Mouse (Mus musculus) brain, embryonic 18.5 days (tissue): ENCODE measurements around the gene Decr2.
A peak's percentile ranks its signal among the peaks of the same experiment; 100 is the strongest.
"Not testable (repeated sequence)": the region's sequence is repeated elsewhere in the genome, so short reads cannot be mapped to it uniquely, and the experiment has no call there.

Experiments
- DNase-seq: peaks from one replicate; pipeline ENCODE4 v3.0.0-alpha.2; 2012; ENCODE audit warnings: low read depth, low spot score

Decr2 gene

DNA sequence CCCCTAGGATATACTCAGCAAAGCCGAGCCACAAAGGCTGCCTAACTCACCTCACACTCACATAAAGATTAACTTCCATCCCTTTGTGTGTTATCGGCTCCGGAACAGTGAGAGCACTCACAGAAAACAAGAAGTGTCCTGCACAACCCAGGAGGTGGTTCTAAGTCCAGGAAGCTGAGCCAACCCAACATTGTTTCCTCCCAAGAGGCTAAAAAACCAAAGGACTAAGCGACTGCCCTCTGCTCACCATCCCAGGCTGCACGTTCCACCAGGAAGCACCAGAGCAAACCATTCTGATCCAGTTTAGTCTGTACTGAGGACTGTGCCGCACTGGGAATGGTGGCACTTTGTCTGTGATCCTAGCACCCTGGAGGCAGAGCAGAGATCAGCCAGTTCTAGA lies 25.2 kb downstream of the Decr2 start:
- DNase-seq = no peak

DNA sequence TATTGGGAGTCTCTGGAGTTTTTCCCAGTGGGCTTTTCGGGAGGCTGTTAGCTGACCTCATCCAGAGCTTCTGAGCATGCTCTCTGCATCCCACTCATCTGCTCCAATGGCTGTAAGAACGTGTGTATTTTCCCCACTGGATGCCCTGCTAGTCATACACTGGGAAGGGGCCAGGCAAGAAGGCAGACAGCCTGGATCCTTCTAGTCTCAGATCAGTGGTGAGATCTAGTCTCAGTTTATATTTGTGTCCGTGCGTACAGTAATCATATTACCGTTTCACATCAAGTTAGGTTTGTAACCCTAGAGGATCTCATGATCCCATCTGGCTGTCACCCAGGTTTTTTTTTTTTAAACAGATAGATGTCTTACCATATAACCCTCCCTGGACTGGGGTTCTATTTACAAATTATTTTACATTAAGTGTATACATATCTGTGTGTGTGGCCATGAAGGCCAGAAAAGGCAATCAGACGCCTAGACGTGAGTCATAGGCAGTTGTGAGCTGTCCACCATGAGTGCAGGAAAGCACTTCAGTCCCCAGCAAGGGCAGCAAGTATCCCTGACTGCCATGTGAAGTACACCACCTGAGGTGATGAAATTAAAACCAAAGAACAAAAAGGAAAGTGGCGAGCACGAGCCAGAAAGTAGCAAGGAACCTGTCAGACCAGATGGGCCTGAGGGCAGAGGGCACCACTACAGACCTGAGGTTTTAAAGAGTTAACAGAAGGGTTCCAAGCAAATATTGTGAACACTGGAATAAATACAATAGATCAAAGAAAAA lies 32.2 kb downstream of the Decr2 start:
- DNase-seq = no peak

DNA sequence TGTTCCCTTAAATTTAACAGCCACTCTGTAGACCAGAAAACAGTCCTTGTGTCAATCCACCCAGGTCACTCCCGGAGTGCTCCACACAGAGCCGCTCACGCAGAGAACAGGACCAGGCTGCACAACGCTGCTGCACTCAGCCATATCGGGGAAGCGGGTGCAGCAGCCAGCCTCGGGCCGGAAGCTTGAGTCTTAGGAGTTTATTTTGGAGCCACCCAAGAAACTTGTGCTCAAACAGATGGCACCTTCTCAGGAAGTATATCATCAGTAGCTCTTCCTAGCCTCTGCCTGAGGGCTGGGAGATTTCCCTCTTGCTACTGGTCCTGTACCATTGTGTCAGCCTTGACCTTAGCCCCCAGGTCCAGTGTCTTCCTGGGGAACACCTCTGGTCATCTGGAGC lies 32.9 kb downstream of the Decr2 start:
- DNase-seq = no peak

DNA sequence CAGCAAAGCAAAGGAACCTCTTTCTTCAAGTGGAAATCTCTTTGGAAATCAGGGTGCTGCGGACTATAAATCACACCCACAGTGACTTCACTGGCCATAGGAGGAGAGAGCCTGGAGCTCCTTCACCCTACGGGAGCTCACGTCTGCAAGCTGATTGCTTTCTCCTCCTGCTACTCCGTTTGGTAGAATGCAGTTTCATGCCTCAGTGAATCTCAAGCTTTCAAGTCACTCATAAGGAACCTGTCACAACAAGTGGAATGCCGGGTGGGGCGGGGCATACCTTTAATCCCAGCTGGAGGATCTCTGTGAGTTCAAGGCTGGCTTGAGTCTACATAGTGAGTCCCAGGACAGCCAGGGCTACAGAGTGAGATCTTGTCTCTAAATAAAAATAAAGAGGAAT lies 35.0 kb downstream of the Decr2 start:
- no peak for DNase-seq

DNA sequence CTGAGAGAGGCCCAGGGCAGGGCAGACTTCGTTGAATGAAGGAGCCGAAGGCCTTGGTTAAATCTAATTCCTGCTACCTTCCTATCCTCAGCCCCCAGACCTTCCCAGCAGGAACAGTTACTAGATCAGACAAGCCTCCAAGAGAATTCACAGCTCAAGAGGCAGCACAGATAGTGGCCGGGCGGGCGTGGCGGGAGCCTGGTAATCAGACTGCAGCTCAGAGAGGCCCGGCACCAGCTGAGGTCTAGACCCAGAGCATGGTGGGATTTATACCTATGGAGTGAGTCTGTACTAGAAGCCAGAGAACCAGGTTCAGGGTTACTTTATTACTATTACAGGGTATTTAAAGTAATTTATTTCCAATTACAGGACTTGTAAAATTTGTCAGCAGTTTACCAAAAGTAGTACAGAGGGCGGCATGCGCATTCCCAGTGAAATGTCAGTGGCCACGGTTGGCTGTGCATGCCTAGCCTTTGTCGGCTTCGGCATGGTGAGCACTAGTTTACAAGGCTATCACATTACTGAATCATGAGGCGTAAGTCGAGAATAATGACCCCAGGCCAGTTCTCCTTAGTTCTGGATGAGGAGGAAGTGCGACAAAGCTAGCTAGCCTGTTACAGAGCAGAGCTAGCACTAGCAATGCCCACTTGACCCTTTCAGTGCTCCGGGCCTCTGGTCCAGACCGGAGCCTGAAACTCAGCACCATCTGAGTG lies 35.8 kb downstream of the Decr2 start:
- DNase-seq = no peak

DNA sequence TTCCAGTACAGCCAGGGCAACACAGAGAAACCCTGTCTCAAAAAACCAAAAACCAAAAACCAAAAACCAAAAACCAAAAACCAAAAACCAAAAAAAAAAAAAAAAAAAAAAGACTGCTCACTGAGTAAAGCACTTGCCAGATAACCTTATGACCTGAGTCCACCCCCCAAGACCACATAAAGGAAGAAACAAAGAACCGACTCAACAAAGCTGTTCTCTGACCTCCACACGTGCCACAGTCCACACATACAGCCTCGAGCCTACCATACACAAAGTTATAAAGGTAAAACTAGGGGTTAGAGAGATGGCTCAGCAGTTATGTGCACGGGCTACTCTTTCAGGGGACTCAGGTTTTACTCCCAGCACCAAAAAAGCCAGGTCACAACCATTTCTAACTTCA lies 37.4 kb downstream of the Decr2 start:
- no peak for DNase-seq

DNA sequence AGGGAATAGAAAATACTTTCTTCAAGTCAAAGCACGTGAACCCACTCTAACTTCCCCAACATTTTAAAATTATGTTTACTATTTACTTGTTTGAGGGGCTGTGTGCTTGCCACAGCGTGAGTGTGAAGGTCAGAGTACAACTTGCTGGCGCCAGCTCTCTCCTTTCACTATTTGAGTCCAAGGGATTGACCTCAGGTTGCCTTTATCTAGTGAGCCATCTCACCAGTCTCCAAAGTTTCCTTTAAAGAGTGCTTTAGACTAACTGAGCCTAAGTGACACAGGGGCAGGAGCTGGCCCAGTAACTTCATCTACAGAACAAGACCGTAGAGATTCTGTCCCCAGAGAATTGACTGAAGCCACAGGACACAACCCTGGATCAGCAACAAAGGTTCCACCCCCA lies 38.1 kb downstream of the Decr2 start:
- no peak for DNase-seq

DNA sequence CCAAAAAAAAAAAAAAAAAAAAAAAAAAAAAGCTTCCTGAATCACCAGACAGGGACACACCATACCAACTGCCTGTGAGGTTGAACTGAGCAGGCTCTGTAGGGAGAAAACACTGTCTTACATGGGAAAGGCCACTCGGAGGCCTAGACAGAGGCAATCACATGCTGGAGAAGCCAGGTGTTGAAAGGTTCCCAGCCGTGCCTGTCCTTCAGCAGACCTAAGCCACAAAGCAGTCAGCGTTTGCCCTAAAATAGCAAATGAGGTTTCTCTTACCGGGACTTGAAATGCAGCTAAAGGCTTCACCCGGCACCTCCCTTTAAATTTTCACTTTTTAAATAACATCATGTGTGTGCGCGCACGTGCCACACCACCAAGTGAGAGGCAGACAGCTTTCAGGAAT lies 42.0 kb downstream of the Decr2 start:
- DNase-seq = no peak

DNA sequence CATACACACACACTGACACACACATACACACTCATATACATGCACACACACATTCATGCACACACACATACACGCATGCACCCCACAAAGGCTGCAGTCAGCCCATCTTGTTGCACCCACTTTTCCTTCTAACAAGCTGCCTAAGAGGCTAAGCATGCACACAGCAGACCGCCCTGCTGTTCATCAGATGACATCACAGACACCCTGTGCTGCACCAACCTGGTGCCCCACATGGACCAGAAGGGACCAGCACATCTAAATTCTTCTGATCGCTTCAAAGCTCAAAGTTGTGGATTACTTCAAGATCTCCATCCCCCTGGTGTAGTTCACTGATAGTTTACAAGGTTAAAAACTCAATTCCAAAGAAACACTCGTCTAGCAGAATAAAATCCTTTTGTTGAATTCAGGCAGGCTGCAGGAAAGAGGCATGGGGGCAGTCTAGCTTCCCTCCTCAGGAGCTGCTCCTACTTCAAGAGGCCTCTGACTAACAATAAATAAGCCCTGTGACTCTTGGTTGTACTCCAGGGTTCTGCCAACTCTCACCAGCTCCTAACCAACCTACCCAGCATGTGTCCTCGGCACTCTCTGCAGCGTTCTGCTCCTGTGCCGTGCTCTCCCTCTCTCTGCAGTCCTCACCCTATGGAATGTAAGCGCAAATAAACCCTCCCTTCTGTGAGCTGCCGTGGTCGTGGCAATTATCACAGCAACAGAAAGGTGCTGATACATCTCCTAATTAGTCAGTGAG lies 43.7 kb downstream of the Decr2 start:
- DNase-seq = no peak

DNA sequence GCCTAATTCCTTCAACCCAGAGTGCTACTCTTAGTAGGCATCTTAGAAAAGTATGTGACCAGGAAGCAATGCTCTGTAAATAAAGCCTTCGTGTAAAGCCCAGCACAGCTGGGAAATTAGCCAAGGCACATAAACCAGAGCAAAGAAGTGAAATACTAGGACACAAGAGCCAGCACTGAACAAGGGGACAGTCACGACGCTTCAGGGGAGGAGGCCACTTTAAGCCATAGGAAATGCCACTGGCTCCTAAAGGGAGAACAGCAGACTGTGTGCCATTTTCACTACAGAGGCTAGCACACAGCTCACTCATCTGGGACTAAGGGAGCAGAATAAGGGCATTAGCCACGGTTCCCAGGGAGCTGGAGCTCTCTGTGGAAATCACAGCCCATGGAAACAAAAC lies 44.9 kb downstream of the Decr2 start:
- no peak for DNase-seq

DNA sequence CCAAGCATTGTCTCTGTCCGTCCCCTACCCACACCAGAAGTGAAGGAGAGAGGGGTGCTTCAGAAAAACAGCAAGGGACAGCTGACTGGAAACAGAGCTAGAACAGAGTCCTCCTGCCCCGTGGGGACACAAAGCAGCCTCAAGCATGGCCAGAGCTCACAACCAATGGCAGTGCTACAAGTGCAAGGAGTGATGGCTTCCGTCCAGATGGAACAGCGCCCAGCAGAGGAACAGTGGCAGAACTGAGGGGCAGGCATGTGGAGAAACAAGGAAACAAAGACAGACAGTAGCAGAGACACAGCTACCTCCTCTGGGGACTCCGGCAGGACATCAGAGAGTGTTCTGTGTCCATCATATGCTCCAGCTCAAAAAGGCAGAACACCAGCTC lies 46.9 kb downstream of the Decr2 start:
- peak; percentile 46 for DNase-seq

DNA sequence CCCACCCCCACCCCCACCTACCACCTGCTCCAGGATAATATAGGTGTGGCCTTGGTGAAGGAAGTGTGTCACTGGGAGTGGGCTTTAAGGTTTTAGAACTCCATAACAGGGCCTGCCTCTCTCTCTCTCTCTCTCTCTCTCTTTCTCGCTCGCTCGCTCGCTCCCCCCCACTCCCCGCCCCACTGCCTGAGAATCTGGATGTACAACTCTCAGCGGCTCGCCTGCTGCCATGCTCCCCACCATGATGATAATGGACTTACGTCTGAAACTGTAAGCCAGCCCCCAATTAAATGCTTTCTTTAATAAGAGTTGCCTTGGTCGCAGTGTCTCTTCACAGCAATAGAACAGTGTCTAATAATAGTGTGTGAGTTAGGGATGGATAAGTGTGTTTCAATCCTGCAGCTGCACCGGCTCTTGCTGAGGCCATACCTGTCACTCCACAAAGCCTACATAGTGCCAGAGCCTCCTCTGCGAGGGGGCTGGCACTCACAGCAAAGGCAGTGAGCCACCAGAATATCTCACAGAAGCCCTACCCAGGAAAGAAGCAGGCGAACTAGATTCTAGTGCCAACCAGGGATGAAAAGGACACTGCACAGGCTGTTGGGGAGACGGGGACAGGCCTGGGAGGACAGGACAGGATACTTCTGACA lies 47.4 kb downstream of the Decr2 start:
- no peak for DNase-seq

DNA sequence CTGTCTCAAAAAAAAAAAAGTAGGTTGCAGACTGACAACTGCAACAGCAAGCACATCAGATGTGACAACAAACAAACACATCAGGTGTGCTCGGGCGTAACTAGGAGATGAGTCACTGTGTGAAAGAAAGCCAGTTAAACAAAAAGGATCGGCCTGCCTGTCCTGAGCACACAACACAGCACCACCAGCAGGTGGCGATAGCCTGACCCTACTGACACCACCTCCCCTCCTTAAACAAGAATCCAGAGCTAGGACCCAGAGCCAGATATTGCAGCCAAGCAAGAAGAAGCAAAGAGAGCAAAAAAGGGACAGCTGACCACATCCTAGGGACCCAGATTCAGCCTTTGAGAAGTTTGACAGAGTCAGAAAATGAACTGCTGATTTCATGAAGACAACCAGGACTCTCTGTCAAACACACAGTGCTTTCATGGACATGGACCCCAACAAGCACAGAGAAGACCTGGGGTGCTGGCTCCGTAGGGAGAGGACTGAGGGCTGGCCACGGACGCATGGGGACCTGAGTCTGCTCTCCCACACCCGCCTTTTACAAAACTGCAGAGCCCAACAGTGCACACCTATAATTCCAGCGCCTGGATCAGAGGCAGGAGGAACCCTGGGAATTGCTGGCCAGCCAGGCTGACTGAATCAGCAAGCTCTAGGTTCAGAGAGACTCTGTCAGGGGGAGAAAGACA lies 48.9 kb downstream of the Decr2 start:
- DNase-seq = no peak

DNA sequence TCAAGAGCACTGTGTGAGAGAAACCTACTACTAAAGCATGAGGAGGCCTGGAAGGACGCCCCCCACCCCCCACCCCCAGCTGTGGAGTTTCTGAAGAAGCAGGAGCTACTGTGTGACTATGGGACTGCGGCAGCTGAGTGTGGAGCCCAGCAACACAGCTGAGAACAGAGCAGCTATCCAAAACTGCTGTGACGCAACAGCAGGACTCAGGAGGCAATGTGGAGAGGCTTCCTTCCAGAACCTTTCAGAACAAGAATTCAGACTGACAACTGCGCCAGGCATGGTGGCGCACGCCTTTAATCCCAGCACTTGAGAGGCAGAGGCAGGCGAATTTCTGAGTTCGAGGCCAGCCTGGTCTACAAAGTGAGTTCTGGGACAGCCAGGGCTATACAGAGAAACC lies 49.4 kb downstream of the Decr2 start:
- DNase-seq = not testable (repeated sequence)

DNA sequence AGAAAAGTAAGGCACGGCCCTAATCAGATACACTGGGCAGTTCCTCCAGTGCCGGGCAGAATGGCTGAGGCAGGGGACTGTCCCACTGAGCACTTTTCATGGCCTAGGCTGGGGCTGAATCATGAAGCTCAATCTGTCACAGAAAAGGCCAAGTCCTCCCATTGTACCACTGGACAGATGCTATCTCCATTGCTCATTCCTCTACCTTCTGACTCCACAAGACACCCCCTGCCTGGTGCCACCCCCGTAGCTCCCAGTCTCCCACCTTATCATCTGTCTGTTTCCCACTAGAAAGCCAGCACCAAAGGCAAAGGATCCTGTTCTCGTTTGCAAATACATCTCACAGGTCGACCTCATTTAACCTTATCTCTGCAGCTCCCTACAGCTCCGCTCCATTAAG lies 58.1 kb downstream of the Decr2 start:
- no peak for DNase-seq

DNA sequence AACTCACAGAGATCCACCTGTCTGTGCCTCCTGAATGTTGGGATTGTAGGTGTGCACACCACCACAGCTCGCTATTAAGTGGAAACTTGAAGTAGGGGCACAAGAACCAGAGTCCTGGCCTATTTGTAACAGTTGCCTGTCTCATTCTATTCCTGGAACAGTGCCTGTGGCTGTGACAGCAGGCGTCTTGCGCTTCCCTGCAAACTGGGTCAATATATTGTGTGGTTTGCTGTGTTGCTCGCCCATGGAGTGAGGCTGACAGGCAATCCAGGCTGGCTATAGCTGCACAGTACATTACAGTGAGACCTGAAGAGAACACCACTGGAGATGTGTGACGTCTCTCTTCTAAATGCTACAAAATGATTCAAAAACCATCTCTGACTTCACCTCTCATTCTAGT lies 58.6 kb downstream of the Decr2 start:
- no peak for DNase-seq
